Mouse (Mus musculus) B cell, adult 2 months (primary cell): Measurements from ENCODE around the gene Opcml.

Experiments
- DNase-seq, 2 experiments: peaks; one replicate each; pipeline ENCODE4 v3.0.0; 2022

The Opcml gene

DNA sequence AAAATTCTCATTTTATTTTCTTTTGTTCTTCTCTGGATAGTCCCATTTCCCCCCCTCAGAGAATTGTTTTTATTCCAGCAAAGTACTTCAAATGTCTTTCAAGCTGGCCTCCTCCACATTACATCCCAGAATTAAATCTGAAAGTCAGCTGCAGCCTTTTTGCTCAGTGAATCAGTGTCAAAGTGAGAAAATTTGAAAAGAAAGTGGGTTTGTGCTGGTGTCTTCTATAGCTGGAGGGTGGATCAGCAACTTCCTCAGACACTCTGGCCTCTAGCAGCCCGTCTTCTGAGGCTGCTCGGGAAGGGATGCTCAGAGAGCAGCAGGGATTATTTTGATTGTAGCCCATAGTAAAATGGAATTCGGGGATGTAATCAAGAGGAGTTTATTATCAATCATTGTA is 81.0 kb downstream of the Opcml start:
- DNase-seq = no peak

DNA sequence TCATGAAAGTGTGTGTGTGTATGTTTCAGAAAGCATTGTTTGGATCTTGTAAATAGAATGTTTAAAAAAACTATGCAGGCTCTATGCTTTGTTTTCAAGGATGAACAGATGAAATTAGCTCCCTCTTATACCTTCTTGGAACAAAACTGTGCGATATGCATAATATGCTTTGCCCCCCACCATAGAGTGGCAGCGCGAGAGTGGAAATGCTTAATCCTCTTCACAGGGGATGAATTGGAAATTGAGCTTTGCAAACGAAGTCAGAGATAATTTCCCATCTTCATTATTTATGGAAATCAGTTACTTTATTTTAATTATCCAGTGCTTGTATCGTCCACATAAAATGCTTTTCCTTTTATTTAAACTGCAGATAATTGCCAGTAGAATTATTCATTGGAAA is 99.1 kb downstream of the Opcml start:
- no peak for DNase-seq

DNA sequence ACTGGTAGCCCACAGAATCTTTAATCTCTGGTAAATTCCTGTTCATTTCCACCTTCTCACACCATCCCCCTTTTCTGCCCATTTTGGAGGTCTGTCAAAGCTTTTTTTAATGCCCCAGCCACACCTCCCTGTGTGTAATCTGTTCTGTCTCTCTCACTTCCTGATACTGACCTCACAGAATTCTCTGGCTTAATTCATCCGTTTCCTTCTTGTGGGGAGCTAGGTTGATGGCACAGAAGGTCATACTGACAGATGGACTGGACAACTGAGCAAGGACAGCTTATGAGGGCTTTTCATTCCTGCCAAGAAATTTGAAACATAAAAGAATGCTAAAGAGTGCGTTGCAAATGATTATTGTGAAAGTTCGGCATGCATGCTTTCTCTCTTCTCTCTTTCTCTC is 126.7 kb downstream of the Opcml start:
- DNase-seq = no peak

DNA sequence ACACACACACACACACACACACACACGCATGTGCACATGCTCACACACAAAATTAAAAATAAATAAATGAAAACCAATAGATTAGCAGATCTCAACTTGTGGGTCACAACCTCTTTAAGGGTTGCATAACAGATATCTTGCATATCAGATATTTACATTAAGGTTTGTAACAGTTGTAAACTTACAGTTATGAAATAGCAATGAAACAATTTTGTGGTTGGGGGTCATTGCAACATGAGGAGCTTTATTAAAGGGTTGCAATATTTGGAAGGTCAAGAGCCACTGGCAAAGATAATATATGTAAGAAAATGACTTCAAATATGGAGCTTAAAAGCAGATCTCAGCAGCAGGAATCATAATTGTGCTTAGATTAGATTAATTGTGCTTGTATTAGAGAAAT is 132.9 kb downstream of the Opcml start:
- DNase-seq = no peak

DNA sequence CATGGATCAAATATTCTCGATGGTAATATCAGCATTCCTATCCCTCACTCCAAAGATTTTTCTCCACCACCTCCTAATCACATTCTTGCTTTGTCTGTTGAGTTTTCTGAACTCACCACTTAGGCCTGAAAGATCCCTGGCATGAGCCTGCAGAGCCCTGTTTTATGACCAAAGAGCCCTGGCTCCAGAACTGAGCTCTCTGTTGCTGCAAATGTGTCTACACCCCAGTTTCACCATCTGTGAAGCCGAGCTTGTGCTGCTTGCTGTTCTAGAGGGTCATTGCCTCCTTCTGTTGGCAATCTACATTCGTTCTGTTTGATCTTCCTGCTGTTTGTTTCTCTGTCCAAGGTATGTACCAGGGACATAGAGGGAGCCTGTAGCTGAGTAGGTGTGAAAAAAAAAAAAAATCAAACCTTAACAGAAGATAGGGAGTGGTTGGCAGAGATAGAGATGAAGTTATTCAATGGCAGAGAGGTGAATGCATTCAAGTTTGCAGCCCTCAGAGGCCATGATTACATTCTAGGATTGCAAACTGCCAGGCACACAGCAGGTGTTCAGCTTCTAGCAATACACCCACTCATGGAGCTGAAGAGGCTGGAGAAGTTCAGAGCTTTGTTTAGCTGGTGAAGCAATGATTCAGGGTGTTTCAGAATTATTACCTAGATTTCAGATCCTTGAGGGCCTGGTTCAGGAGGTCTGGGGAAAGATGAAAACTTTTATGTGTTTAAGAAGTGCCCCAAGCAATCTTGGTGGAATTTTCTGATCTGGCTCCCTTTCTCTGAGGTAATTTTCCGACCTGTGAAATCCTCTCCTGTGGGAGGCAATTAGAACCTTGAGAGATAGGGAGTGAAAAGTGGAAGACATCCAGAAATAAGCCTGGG is 133.6 kb downstream of the Opcml start:
- DNase-seq = no peak

DNA sequence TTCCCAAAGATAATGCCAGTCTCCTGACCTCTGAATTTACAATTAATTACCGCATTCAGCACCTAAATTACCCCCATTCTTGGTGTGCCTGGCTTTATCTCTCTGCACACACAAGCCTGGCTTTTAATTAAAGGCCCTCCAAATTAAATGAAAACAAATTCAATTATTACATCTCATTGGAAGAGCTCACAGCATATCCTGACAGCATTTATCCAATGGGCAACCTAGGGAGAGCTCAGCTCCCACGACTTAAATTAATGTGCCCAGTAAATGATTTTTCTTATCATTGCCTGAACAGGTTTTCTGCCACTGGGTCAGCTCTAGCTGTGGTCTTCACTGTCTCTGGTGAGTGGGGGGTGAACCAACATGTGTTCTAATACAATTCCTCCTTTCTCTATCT is 135.1 kb downstream of the Opcml start:
- no peak for DNase-seq

DNA sequence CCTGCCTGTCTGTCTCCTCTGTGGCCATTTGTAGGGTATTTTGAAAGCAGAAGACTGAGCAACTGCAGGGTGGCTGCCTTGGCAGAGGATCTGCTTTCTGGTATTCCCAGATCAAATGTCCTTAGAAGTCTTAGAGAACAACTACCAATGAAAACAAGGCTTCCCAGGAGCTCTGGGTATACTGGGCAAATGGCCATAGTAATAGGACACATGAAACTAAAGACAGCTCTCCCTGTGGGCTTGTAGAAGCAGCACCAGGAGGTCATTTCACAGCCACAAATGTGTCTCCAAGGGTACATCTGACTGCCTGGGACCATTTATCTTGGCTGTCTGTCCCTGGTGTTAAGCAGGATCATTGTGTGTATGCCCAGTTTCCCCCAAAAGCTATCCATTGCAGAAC is 146.7 kb downstream of the Opcml start:
- DNase-seq = no peak

DNA sequence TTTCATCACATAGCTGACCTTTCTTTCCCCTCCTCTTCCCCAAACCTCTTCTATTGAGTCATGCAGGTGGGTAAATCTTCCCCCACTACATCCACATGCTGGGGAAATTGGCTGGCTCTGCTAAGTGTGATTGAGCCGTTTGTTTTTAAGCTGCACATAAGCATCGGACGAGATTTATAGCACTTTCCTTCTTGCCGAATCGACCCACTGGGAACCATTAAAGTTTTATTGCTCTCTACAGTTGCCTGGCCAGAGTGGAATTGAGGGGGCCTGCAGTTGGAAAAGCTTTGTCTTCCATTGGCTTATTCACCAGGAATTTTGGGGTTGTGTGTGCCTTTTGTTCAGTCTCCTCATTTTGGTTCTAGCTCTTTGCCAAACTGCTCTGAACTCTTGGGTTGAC is 147.1 kb downstream of the Opcml start:
- DNase-seq = no peak

DNA sequence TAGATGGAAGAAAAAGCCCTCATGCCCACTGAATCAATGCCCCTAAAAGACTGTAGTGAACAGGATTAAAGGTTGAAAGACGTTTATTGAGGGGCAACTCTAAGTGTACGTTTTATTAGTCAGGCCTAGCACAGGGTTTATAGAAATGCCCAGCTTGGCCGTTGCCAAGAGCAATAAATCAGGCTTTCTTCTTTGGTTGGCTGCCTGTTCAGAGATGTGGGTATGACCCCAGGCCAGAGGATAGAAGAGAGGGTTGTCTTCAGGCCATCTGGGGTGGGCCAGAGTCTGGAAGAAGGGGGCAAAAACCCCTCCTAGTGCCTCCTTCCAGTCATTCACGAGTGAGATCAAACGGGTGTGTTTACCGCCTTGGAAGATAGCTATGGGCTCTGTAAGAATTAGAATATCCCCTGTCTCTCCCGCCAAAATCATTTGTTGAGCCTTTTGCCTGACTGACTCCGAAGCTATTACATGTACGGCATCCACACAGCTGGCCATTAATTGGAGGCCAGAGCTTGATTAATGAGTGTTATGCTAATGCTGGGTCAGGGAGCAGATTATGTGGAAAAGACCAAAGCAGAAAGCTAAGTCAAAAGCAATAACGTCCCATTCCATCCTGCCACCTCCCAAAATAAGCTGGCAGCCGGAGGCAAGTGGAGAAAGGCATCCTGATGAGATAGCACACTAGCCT is 154.9 kb downstream of the Opcml start:
- no peak for DNase-seq

DNA sequence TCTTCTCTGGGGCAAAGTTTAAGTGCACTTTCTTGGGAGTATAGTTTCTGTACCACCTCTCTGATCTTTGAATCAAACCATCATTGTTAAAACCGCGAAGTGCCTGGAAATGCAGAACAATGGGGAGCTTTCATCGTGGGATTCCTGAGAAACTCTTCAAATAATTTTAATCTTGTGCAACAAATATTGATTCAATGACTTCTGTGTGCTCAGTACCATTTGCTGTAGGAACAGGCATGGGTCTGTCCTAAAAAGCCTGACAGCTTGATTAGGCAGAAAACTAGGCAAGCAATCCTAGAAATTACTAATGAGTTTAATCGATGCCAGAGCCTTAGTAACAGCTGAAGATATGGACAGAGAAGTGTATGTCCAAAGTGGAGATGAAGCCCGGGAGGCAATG is 160.5 kb downstream of the Opcml start:
- DNase-seq = no peak

DNA sequence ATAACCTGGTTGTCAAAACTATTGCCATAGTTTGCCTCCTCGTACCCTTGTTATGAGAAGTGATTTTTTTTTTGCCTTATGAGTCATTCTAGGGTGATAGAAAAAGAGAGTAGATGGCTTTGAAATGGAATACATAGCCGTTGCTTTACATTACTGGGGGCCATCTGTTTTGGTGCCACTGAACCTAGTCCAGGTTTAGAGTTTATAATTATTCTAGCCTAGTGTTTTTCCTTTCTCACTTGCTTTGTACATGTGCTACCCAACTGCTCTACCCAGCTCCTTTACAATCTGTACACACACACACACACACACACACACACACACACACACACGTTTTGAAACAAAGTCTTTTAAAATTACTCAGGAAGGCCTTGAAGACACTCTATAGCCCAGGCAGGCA is 171.1 kb downstream of the Opcml start:
- no peak for DNase-seq

DNA sequence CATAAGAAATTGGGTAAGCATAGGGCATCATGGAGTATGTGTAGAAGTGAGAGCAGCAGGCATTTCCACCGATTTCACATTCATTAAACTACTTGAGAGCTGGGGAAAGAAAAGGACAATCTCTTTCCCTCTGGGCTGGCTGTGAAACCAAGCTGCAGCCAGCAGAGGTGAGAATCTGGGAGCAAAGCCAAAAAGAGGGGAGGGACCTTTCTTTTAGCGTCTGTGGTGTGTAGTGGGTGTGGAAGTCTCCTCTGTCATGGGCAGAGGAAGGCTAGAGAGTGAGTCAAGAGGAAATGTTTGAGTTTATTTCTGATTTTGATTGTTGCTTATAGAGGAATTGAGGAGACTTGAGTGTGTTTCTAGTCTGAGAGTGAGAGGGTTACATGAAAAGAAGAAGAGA is 172.8 kb downstream of the Opcml start:
- no peak for DNase-seq

DNA sequence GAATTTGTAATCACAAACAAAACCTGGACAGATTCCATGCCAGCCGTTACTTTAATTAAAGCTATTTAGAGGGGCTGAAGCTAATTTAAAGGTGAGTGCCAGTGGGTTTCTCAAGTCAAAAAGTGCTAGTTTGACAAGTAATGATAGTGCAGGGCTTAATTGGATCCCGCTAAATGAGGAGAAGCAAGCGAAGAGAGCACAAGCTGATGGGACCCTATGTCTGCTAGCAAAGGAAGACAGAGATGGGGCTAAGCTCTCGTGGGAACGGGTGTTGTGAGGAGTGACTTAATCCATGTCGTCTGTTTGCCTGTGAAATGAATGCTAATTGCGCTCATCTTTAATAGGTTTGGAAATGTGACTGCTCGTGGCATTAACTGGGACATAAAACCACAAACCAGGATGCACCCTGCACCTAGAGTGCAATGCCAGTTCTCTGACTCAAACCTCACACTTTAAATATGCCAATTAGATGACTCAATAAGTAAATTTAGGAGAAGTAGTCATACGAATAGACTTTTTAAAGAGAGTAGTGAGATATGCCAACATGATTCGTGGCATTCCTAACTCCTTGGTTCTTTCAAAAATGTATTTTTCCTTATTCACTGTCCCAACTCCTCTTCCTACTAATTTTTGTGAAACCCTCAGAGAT is 174.5 kb downstream of the Opcml start:
- DNase-seq = no peak

DNA sequence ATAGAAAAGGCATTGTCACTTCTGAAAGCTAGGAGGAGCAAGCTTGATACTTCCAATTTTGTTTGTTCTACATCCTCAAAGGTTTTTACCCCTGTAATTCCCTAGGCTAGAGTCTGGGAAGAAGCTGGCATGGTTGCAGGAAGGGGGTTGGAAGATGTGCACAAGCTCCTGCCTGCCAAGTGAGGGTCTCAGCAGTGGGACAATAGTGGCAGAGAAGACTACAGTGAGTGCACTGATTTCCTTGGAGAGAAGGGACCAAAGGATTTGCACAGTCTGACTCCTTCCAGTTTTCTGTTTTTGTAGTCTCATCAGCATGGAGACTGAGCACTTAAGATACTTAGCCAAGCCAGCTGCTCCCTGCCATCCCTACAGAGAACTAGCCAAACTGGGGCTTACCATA is 177.7 kb downstream of the Opcml start:
- no peak for DNase-seq

DNA sequence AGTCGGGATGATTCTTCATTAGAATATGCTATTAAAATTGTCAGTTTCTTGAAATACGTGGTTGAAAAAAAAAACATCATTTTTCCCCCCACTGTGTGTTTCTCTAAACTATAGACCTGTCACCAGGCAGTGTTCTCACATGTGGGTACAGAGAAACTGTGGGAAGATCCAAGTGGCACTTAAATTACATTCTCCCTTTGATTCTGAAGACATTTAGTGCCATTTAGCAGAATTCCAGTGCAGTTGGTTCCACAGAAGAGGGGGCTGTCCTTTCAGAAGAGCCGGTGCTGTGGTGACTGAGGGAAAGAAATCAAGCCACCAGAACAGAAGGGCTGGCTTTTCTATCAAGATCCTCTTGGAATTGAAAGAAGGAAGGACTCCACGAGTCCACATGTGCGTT is 181.7 kb downstream of the Opcml start:
- no peak for DNase-seq

DNA sequence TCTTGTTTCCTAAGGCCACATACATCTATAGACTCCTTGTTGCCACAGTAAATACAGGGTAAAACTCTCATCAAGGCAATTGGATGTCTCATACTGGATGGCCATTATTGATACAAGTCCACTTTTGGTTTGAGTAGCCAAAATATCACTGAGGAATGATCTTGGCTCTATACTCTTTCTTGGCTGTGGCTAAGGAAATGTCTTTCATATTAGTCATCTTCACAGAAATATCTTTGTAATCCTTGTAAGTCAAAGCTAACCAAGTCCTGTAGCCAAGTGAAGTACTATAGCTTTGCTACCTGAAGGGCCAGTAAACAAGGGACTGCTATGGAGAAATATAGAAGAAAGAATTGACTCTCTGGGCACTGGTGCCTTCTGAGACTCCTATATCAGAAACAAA is 192.0 kb downstream of the Opcml start:
- DNase-seq = no peak

DNA sequence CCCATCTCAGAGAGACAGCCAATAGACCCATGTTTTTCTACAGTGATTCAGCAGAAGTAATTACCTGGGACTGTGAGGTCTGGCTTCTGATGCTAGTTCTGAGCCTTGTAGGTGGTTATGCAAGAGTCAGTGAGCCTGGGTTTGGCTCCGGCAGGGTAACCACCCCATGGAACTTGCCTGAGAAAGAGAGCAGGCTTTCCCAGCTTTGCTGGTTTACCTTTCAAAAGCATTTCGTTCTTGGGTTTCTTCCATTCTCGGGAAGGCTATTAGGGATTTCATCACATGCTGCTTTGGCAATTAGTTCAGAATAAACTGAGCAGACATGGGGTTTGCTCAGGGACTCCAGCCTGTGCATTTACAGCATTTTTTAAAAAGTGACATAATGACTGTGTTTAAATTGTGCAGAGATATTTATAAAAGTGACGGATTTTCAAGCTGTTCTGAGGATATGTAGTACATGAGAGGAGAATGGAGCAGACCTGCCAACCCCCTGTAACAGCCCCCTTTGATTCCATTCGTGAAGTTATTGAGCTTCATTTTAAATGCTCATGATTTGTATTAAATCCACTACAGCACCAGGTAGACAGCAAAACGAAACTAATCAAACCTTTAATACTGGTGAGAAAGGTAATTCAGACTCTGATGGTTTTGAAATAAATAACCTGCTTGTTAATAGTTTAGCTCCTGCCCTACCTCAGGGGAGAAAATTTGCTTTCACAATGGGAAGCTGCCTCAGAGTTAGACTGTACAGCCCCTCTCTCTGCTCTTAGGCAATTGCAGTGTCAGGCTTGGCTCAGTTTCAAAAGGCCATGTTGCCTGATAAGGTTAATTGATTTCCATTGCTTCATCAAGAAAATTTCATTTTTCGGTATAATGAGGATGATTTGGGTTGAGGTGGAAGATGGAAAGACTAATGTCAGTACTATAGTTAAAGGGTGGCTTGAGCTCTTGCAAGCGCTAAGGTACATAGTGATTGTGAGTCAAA is 196.3 kb downstream of the Opcml start:
- no peak for DNase-seq

DNA sequence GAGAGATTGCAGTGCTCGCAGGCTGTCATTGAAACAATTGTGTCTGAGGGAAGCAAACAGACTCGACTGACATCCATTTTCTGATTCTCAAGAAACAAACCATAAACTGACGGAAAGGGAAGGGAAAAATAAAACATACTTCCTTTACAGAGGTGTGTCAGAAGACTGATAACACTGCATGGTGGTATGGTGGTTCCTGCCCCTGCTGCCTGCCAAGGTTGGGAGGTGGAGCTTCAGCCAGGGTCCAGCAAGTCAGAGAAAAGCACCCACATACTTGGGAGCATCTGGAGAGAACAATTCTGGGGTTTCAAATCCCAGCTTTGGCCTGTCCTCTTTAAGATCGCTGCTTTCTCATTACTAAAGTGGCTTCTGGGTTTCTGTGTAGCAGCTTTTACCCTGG is 201.0 kb downstream of the Opcml start:
- no peak for DNase-seq

DNA sequence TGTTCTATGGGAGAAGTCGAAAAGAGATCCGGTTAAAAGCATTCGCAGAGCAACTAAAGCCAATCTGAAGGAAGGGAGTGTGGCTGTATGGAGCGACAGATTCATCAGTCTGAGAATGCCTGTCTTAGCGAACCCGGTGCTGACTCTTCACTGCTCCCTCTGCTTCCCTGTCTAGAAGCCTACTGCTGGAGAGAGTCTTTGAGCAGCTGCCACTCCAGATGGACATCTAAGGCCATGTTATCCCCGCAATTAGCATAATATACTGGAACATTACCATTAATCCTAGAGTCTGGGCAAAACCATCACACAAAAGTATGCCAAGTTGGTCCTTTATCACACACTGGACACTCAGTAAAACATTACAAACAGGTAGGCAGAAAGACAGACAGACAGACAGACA is 206.0 kb downstream of the Opcml start:
- no peak for DNase-seq

DNA sequence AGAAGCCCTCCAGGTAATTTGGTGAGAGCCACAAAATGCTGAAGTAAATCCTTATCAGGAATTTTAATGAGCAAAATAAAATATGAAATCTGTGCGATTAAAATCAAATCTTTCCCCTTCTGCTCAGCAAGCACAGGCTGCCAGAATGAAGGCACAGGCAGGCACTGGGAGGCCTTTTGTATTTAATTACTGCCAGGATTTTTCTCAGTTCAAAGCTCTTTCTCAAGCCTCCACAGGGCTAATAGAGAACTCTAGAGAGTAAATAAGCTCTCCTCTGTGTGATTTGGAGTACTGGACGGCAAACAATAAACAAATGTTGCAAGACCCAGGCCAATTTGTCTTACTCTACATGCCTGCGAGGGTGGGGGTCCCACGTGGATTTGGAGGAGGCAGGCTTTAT is 208.2 kb downstream of the Opcml start:
- no peak for DNase-seq

DNA sequence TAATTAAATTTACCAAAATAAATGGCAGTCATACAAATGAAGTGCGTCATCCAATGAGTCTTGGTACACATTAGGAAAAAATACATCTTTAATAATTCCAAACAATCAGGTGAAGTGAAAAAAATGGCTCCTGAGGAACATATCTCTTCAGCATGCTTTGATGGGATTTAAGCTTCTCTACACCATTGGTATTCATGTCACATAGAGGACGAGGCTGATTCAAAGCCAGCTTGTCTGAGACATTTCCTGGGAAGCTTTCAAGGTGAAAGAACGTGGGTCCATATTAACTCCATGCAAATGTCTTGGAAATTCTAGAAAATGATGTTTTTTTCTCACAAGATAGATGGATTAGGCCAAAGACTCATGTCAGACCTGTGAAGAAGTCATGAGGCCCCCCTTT is 212.6 kb downstream of the Opcml start:
- no peak for DNase-seq

DNA sequence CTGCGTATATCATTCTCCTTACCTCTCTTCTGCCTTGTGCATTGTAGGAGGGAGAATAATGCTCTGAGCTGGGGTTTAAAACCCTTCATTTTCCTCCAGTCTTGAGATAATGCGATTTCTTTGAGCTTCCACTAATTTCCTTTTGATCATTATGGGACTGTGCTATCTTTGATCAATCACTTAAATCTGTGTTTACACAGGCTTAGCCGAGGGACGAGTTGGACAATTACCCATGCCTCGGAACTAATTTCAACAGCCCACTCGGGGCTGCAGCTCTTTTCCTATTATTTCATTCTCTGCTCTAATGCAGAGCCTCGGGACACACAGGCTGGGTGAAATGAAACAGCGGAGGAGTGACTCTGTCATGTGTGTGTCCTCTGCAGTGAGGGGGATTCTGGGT is 220.9 kb downstream of the Opcml start:
- DNase-seq = no peak

DNA sequence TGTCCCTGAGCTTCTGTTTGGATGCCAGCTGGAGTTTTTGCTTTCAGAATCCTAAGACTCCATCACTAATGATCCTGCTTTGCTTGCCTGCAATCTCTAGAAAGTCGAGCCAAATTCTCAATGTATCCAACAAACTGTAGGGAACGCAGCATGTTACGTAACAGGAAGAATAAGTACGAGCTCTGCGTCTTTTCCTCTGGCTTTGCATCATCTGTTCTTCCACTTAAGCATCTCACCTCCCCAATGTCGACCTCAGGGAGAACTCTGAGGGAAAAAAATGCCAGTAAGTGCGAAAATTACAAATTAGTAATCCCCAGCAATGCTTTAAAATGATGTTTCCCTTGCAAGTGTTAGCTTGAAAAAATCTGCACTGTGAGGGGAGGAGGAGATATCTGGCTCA is 222.1 kb downstream of the Opcml start:
- DNase-seq = no peak
